ENCODE assay signal across 8 mouse cellular contexts in genomic region chr13:38503137-38503849, GRCm38 (mm10). TPM values are rescaled to one million over a fixed set of nuclear protein-coding genes. Genes with fewer than 3 reads are reported as not detected.
DNase-seq lines count a peak whose midpoint lies in the region; ATAC-seq and TF ChIP-seq lines count a peak whose summit lies in the region.

No protein-coding gene starts in this region.

- no peaks in the 10 kb centered on the region for H3K9me3 ChIP-seq in lung, postnatal 0 days (ENCODE audit: low read length)
- H3K9me3 ChIP-seq in midbrain, embryonic 15.5 days: no peaks in the 10 kb centered on the region

- ATAC-seq in lung, postnatal 0 days: peak; percentile 17; the same call in 1 of the 2 replicates
- ATAC-seq in granulocyte monocyte progenitor cell, adult 5-6 weeks (replicated peaks; ENCODE audit: poor library complexity, severe bottlenecking): peak; percentile 86
- ATAC-seq in midbrain, embryonic 15.5 days (replicated peaks): no peak

- H3K4me3 ChIP-seq in lung, postnatal 0 days (ENCODE audit: low read depth, low read length): no peak overlapping the region
- no peak overlapping the region for H3K4me3 ChIP-seq in lung, adult 2 months (replicated peaks; ENCODE audit: extremely low read depth, low read depth, low read length)
- no peak overlapping the region for H3K4me3 ChIP-seq in cerebellum, adult 2 months (replicated peaks; ENCODE audit: insufficient read depth, low read depth, low read length)
- no peak overlapping the region for H3K4me3 ChIP-seq in midbrain, embryonic 15.5 days

- no peaks in the 10 kb centered on the region for H3K27me3 ChIP-seq in lung, postnatal 0 days (replicated peaks; ENCODE audit: insufficient read depth, low read length)
- H3K27me3 ChIP-seq in cerebellum, adult 2 months (ENCODE audit: control insufficient read depth, insufficient read depth, low read length): no peaks in the 10 kb centered on the region
- no peaks in the 10 kb centered on the region for H3K27me3 ChIP-seq in midbrain, embryonic 15.5 days (replicated peaks)

- TF ChIP-seq EP300 in lung, postnatal 0 days (IDR thresholded peaks at IDR 0.05): no peak

- DNase-seq in lung, postnatal 0 days (ENCODE audit: low spot score): no peak
- no peak for DNase-seq in lung, adult 2 months
- DNase-seq in ZHBTc4 (ENCODE audit: low read depth, low spot score): peak; percentile 76
- peak; percentile 20 to 67 for DNase-seq in spleen, postnatal 10 days (ENCODE audit: low spot score in 2 of 2)
- DNase-seq in cerebellum, adult 2 months: no peak
- DNase-seq in layer of hippocampus, adult 8-10 months (ENCODE audit: low spot score in 2 of 2): no peak

- TF ChIP-seq POLR2A in lung, adult 2 months (IDR thresholded peaks at IDR 0.05; ENCODE audit: borderline replicate concordance, extremely low read depth, low read depth, low read length): no peak
- TF ChIP-seq POLR2A in cerebellum, adult 2 months (IDR thresholded peaks at IDR 0.05; ENCODE audit: borderline replicate concordance, insufficient read depth, low read length): no peak

- peaks cover 48% of the 10 kb centered on the region for H3K36me3 ChIP-seq in lung, postnatal 0 days (ENCODE audit: insufficient read depth, low read length)
- H3K36me3 ChIP-seq in midbrain, embryonic 15.5 days (replicated peaks): peaks cover 19% of the 10 kb centered on the region

- TF ChIP-seq CTCF in lung, postnatal 0 days (IDR thresholded peaks at IDR 0.05): no peak
- no peak for TF ChIP-seq CTCF in lung, adult 2 months (IDR thresholded peaks at IDR 0.05; ENCODE audit: insufficient read depth, low read length)
- no peak for TF ChIP-seq CTCF in cerebellum, adult 2 months (IDR thresholded peaks at IDR 0.05; ENCODE audit: borderline replicate concordance, insufficient read depth, low read depth, low read length)

- no peaks in the 10 kb centered on the region for H3K4me1 ChIP-seq in lung, postnatal 0 days (ENCODE audit: insufficient read depth, low read depth, low read length)
- H3K4me1 ChIP-seq in lung, adult 2 months (ENCODE audit: control insufficient read depth, insufficient read depth, low read length): no peaks in the 10 kb centered on the region
- H3K4me1 ChIP-seq in cerebellum, adult 2 months (ENCODE audit: control insufficient read depth, insufficient read depth, low read length): no peaks in the 10 kb centered on the region
- H3K4me1 ChIP-seq in midbrain, embryonic 15.5 days: no peaks in the 10 kb centered on the region

- no peak overlapping the region for H3K27ac ChIP-seq in lung, postnatal 0 days (ENCODE audit: low read length)
- H3K27ac ChIP-seq in cerebellum, adult 2 months (ENCODE audit: insufficient read depth, low read length): no peak overlapping the region
- no peak overlapping the region for H3K27ac ChIP-seq in midbrain, embryonic 15.5 days

- no peak overlapping the region for H3K9ac ChIP-seq in lung, postnatal 0 days (replicated peaks; ENCODE audit: low read depth)
- no peak overlapping the region for H3K9ac ChIP-seq in midbrain, embryonic 15.5 days

- 78% methylated on average over 14 of the region's 14 CpGs for WGBS in lung, postnatal 0 days
- WGBS in lung, adult 2 months: 74% methylated on average over 14 of the region's 14 CpGs
- WGBS in cerebellum, adult 2 months: 85% methylated on average over 14 of the region's 14 CpGs
- WGBS in midbrain, embryonic 15.5 days: 88% methylated on average over 14 of the region's 14 CpGs

- no peak overlapping the region for H3K4me2 ChIP-seq in lung, postnatal 0 days (replicated peaks; ENCODE audit: low read depth, low read length)
- no peak overlapping the region for H3K4me2 ChIP-seq in midbrain, embryonic 15.5 days

RNA-seq across cellular contexts. Expression of gene Txndc5, which starts 25.3 kb away (rescaled TPM):
- polyA plus RNA-seq in lung, postnatal 0 days (2015; fragmentation: Nextera tagmentation; extraction: Ambion mirVana): 145 and 151 TPM in 2 replicates
- 134 and 151 TPM in 2 replicates for polyA plus RNA-seq in lung, adult 2 months (2012; rRNA removed)
- total RNA-seq in granulocyte monocyte progenitor cell, adult 5-6 weeks (2014; fragmentation: Nextera tagmentation): 98.6 and 101 TPM in 2 replicates
- 71.0 and 81.4 TPM in 2 replicates for total RNA-seq in granulocyte monocyte progenitor cell, adult 5-6 weeks (2017)
- 38.7 and 41.8 TPM in 2 replicates for polyA plus RNA-seq in cerebellum, adult 2 months (2012; rRNA removed)
- total RNA-seq in layer of hippocampus, adult 8-10 months (2022): 10 to 100 TPM; 44.8 to 52.1 (median 50.0) TPM
- polyA plus RNA-seq in midbrain, embryonic 15.5 days (2015; fragmentation: Nextera tagmentation; extraction: Ambion mirVana): 82.2 and 89.0 TPM in 2 replicates

Comparison
In these comparisons a context has a peak if more than half of its experiments do, and no peak if none do; other contexts are left out.
1. DNase-seq: peak in ZHBTc4 (single experiment) and spleen, postnatal 10 days (2 of 2); none in lung, postnatal 0 days (single experiment), lung, adult 2 months (single experiment), cerebellum, adult 2 months (0 of 2) and layer of hippocampus, adult 8-10 months (0 of 2).